Mouse (Mus musculus) forebrain, embryonic 13.5 days (tissue): ENCODE measurements around the gene Tppp2. TPM values are rescaled to one million over a fixed set of nuclear protein-coding genes. Genes with fewer than 3 reads are reported as not detected.

Source experiments
- ATAC-seq: fragments of 200-750 bp; cut with Nextera tagmentation; 2 replicates; pipeline ENCODE4 v1.8.0; 2017
- H3K27ac ChIP-seq: fragments of 300-500 bp; sonication (generic); 2 replicates; pipeline ENCODE4 v1.5.1; 2015; ENCODE audit warnings: inconsistent platforms, mild to moderate bottlenecking, moderate library complexity
- H3K27me3 ChIP-seq: fragments of 300-500 bp; sonication (generic); 2 replicates; pipeline ENCODE4 v1.6.1; 2015; ENCODE audit warnings: mild to moderate bottlenecking, inconsistent platforms
- H3K36me3 ChIP-seq: fragments of 300-500 bp; sonication (generic); 2 replicates; pipeline ENCODE4 v1.6.1; 2015; ENCODE audit warnings: mild to moderate bottlenecking, inconsistent platforms; ENCODE audit not compliant: poor library complexity, severe bottlenecking
- H3K4me1 ChIP-seq: fragments of 300-500 bp; sonication (generic); 2 replicates; pipeline ENCODE4 v1.6.1; 2015; ENCODE audit warnings: inconsistent platforms
- H3K4me2 ChIP-seq: fragments of 300-500 bp; sonication (generic); 2 replicates; pipeline ENCODE4 v1.6.1; 2015; ENCODE audit warnings: inconsistent platforms, mild to moderate bottlenecking, moderate library complexity
- H3K4me3 ChIP-seq: fragments of 300-500 bp; sonication (generic); 2 replicates; pipeline ENCODE4 v1.5.1; 2015; ENCODE audit warnings: mild to moderate bottlenecking, inconsistent platforms
- H3K9ac ChIP-seq: fragments of 300-500 bp; sonication (generic); 2 replicates; pipeline ENCODE4 v1.6.1; 2015; ENCODE audit warnings: mild to moderate bottlenecking, inconsistent platforms
- H3K9me3 ChIP-seq: fragments of 300-500 bp; sonication (generic); replicated peaks from 2 replicates; pipeline ENCODE4 v1.6.1; 2016; ENCODE audit warnings: inconsistent platforms
- WGBS: fragments of 180-500 bp; shearing (Covaris S2); methylation state at CpG from one replicate; pipeline ENCODE4 v1.1.7; 2015; 5-methylcytosine and 5-hydroxymethylcytosine counted together
- polyA plus RNA-seq: library from polyadenylated mRNA; unstranded; fragments of >200 nt; fragmentation: Nextera tagmentation; extraction: Ambion mirVana; gene quantifications from 2 replicates; pipeline ENCODE4 v1.2.1, GENCODE M21; 2015

Gene Tppp2
- polyA plus RNA-seq, 1 experiment from 2014 or later = not detected

DNA sequence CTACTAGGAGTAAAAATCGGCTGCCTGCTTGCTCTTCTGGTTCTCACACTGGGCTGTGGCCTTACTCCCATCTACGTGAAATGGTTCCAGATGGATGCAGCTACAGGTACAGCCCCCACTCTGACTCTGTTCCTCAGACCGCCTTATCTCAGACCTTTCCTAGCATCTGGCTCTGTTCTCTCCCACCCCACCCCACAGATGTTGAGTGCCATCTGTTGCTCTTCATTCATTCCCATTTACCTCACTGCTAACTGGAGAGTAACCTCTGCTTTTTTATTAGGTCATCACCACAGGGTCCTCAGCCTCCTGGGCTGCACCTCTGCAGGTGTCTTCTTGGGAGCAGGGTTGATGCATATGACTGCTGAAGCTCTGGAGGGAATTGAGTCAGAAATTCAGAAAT lies 24.4 kb upstream of the Tppp2 start:
- no peaks in the 10 kb centered on the region for H3K9me3 ChIP-seq
- ATAC-seq = no peak
- no peak overlapping the region for H3K4me3 ChIP-seq
- no peaks in the 10 kb centered on the region for H3K4me1 ChIP-seq
- H3K9ac ChIP-seq = 0 out of 2 replicates have a peak overlapping the region, but pooled peaks have one; percentile 5
- H3K27ac ChIP-seq = no peak overlapping the region
- WGBS = 66% methylated on average over 3 of the region's 3 CpGs
- peaks cover 61% of the 10 kb centered on the region for H3K36me3 ChIP-seq
- no peak overlapping the region for H3K4me2 ChIP-seq
- H3K27me3 ChIP-seq = no peaks in the 10 kb centered on the region

DNA sequence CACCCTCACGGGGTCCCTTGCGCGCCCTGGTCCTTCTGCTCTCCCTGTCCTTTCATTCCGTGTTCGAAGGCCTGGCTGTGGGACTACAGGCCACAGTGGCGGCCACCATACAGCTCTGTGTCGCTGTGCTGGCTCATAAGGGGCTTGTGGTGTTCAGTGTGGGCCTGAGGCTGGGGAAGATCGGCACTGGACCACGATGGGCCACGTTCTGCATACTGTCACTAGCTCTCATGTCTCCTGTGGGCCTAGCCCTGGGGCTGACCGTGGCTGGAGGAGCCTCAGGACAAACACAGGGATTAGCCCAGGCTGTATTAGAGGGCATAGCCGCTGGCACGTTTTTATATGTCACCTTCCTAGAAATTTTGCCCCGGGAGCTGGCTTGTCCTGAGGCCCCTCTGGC lies 23.2 kb upstream of the Tppp2 start:
- no peak for ATAC-seq
- H3K4me1 ChIP-seq = no peaks in the 10 kb centered on the region
- no peaks in the 10 kb centered on the region for H3K27me3 ChIP-seq
- no peak overlapping the region for H3K4me2 ChIP-seq
- no peak overlapping the region for H3K27ac ChIP-seq
- no peak overlapping the region for H3K9ac ChIP-seq
- H3K36me3 ChIP-seq = peaks cover 49% of the 10 kb centered on the region
- 78% methylated on average over 14 of the region's 14 CpGs for WGBS
- H3K4me3 ChIP-seq = no peak overlapping the region
- H3K9me3 ChIP-seq = no peaks in the 10 kb centered on the region

DNA sequence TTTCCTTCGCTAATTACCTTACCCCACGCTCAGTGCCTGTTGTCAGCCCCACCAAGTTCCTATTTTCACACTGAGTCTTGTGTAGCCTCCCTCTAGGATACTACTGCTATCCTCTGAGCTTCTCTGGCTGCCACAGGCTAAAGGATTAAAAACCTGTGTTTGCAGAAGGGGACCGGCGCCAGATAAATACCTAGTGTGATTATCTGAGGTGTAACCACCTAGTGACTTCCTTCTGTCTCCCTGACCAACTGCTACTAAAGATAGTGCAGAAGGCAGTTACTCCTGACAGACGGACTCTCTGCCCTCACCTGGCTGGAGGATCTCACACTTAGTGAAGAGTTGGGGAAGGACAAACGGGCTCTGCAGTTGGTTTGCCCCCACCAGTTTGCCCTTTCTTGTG lies 22.2 kb upstream of the Tppp2 start:
- no peak overlapping the region for H3K4me3 ChIP-seq
- no peaks in the 10 kb centered on the region for H3K27me3 ChIP-seq
- 89% methylated on average over 6 of the region's 6 CpGs for WGBS
- ATAC-seq = no peak
- no peak overlapping the region for H3K27ac ChIP-seq
- H3K9me3 ChIP-seq = no peaks in the 10 kb centered on the region
- peaks cover 39% of the 10 kb centered on the region for H3K36me3 ChIP-seq
- no peak overlapping the region for H3K9ac ChIP-seq
- no peak overlapping the region for H3K4me2 ChIP-seq
- H3K4me1 ChIP-seq = no peaks in the 10 kb centered on the region

DNA sequence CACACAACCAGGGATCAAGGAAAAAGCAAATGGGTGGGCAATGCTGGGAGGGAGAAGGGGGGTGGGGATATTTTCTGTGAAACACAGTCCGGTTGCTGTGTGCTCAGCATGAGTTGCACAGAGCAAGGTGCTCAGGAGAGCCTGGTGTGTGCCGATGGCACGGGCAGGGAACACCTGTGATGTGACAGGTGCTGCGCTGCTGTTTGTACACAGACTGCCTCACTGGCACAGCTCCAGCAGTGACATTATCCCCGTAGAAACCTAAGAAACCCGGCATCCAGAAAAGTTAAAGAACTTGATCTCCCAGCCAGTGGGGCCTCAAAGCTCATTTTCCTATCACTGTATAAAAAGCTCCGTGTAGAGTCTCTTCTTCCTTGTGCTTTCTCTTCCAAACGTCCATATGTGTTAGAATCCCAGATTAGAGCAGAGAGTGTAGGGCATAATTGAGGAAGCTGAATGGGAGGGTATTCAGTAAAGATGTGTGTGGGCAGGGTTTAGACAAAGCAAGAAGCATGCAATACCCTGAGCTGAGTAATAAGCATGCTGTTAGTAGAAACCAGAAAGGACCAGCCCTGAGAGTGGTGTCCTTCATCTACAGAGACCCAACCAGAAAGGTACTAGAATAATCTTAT lies 21.6 kb upstream of the Tppp2 start:
- Histone ChIP-seq H3K27me3 (no peaks in the 10 kb centered on the region), H3K9ac (no peak overlapping the region), H3K36me3 (peaks cover 33% of the 10 kb centered on the region), H3K4me3 (no peak overlapping the region), H3K27ac (no peak overlapping the region), H3K4me1 (no peaks in the 10 kb centered on the region), H3K4me2 (no peak overlapping the region), H3K9me3 (no peaks in the 10 kb centered on the region)
- WGBS = 67% methylated on average over 8 of the region's 8 CpGs
- ATAC-seq = no peak

DNA sequence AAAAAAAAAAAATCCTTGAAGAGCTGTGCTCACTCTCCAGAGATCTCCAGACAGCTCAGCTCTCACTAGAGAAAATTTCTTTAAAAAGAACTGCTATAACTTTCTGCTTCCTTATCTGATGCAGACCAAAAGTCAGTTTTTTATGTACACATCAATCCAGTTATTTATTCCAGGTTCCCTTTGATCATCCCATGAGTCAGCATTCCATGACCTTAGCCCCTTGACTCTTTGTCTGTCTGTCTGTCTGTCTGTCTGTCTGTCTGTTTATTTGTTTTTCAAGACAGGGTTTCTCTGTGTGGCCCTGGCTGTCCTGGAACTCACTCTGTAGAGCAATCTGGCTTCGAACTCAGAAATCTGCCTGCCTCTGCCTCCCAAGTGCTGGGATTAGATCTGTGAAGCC lies 18.9 kb upstream of the Tppp2 start:
- H3K4me1 ChIP-seq = no peaks in the 10 kb centered on the region
- no peaks in the 10 kb centered on the region for H3K9me3 ChIP-seq
- no peak overlapping the region for H3K9ac ChIP-seq
- no peak overlapping the region for H3K4me3 ChIP-seq
- H3K27ac ChIP-seq = no peak overlapping the region
- WGBS = 95% methylated on average over 1 of the region's 1 CpGs
- no peaks in the 10 kb centered on the region for H3K27me3 ChIP-seq
- no peak for ATAC-seq
- H3K4me2 ChIP-seq = no peak overlapping the region
- peaks cover 11% of the 10 kb centered on the region for H3K36me3 ChIP-seq

DNA sequence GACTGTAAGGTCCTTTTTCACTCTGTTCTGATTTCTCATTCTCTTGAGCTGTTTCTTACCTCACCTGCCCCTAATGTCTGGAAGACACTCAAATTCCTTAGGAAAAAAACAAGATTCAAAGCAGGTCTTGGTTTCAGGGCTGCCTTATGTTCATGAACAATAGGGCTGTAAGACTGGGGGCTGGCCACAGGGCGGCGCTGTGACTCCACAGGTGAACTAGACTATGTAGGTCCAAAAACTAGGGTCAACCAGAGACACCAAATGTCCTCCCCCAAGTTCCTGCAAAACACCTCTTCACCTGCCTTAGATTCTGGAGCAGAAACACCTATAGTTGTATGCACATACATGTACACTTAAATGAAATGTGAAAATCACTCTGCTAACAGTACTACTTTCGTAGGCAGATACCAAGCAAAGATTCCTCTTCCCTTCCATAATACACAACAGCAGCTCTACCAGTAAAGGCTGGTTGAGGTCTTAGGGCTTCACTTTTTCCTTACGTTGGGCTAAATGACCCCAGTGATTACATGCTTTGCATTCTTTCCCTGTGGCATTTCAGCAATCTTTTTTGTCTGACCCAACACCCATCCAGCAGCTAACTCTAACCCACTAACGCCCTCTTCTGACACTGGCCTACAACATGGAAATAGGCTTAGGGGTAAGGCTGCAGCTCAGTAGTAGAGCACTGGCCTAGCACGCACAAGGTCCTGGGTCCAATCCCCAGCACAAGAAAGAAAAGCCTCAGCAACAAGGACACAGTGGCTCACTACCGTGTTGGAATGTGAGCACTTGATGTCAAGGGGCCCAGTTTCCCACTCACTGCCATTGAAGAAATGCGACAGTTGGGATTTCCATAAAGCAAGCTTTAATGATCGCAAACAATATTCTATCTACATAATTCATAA lies 15.2 kb upstream of the Tppp2 start:
- no peaks in the 10 kb centered on the region for H3K9me3 ChIP-seq
- peak; percentile 77 for ATAC-seq
- no peak overlapping the region for H3K9ac ChIP-seq
- peaks cover 9% of the 10 kb centered on the region; the same call in 1 of the 2 replicates for H3K36me3 ChIP-seq
- no peak overlapping the region for H3K4me3 ChIP-seq
- no peak overlapping the region for H3K27ac ChIP-seq
- no peaks in the 10 kb centered on the region for H3K4me1 ChIP-seq
- no peaks in the 10 kb centered on the region for H3K27me3 ChIP-seq
- H3K4me2 ChIP-seq = no peak overlapping the region
- WGBS = 61% methylated on average over 9 of the region's 9 CpGs

DNA sequence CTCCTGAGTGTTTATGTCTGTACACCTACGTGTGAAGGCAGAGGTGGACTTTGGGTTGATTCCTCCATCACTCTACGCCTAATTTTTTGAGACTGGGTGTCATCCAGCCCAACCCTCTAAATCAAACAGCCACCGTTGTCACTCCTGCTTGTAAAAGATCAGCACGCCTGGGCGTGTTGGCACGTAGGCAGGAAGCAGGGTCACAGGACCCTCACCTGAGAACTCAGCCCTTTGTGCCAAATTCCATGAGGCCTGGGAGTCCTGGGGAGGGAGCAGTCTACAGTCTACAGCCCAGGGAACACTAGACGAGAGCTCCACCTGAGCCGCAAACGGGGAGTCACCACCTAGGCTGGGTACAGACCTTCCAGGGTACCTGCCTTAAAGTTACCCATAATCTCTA lies 14.4 kb upstream of the Tppp2 start:
- no peaks in the 10 kb centered on the region for H3K27me3 ChIP-seq
- H3K9ac ChIP-seq = no peak overlapping the region
- H3K9me3 ChIP-seq = no peaks in the 10 kb centered on the region
- H3K4me3 ChIP-seq = no peak overlapping the region
- H3K27ac ChIP-seq = no peak overlapping the region
- no peaks in the 10 kb centered on the region for H3K4me1 ChIP-seq
- 92% methylated on average over 9 of the region's 9 CpGs for WGBS
- H3K36me3 ChIP-seq = peaks cover 9% of the 10 kb centered on the region; the same call in 1 of the 2 replicates
- ATAC-seq = no peak
- no peak overlapping the region for H3K4me2 ChIP-seq

DNA sequence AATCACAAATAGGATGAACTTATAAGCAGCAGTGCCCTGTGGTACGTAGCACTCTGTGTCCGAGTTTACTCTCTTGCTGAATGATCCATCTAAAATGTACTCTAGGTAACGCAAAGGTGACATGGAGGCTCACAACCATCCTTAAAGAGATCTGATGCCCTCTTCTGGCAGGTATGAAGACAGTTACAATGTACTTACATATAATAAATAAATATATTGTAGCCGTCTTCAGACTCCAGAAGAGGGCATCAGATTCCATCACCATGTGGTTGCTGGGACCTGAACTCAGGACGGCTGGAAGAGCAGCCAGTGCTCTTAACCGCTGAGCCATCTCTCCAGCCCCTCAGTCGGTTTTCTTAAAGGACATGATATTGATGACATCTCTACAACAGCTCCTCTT lies 13.5 kb upstream of the Tppp2 start:
- no peak for ATAC-seq
- WGBS = 73% methylated on average over 7 of the region's 7 CpGs
- Histone ChIP-seq H3K27ac (no peak overlapping the region), H3K36me3 (peaks cover 18% of the 10 kb centered on the region; the same call in 1 of the 2 replicates), H3K4me1 (no peaks in the 10 kb centered on the region), H3K27me3 (no peaks in the 10 kb centered on the region), H3K4me2 (no peak overlapping the region), H3K9ac (no peak overlapping the region), H3K4me3 (no peak overlapping the region), H3K9me3 (no peaks in the 10 kb centered on the region)

DNA sequence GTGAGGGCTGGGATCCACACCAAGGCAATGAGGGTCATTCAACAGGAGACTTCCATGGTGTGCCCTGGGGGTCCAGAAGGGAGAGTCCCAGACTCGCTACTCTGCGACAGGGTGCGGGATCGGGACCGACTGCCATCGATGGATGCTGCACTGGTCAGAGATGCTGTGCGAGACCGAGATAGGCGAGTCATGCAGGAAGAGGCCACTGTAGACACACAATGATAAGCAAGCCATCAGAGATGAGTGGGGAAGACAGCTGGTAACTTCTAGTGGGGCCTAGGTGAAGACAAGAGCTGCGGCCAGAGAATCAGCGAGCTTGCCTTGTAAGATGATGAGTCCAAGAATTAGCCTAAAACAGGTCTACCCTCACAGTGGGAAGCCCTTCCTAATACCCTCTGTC lies 12.1 kb upstream of the Tppp2 start:
- no peak for ATAC-seq
- no peaks in the 10 kb centered on the region for H3K4me1 ChIP-seq
- H3K9ac ChIP-seq = no peak overlapping the region
- no peaks in the 10 kb centered on the region for H3K27me3 ChIP-seq
- H3K27ac ChIP-seq = no peak overlapping the region
- 95% methylated on average over 11 of the region's 11 CpGs for WGBS
- H3K36me3 ChIP-seq = peaks cover 20% of the 10 kb centered on the region; the same call in 1 of the 2 replicates
- no peaks in the 10 kb centered on the region for H3K9me3 ChIP-seq
- H3K4me2 ChIP-seq = no peak overlapping the region
- no peak overlapping the region for H3K4me3 ChIP-seq

DNA sequence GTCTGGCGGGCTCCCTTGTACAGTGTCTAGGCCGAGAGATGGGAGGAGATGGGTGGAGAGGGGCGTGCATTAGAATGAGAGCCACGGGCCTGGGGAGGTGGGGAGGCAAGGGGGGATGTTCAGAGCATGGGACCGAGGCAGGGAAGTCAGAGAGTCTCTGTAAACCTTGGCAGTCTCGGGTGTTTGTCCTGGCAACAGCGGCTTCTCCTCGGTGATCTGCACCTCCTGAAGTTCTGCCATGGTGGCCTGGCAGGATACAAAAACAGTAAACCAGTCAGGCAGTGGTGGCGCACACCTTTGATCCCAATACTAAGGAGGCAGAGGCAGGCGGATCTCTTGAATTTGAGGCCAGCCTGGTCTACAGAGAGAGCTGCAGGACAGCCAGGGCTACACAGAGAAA lies 6.9 kb upstream of the Tppp2 start:
- no peak overlapping the region for H3K27ac ChIP-seq
- WGBS = 84% methylated on average over 10 of the region's 10 CpGs
- no peaks in the 10 kb centered on the region for H3K9me3 ChIP-seq
- H3K36me3 ChIP-seq = peaks cover 16% of the 10 kb centered on the region; the same call in 1 of the 2 replicates
- no peak overlapping the region for H3K4me3 ChIP-seq
- 0 out of 2 replicates have a peak, but pooled peaks cover 3% of the 10 kb centered on the region for H3K27me3 ChIP-seq
- no peak overlapping the region for H3K9ac ChIP-seq
- no peak for ATAC-seq
- H3K4me1 ChIP-seq = peaks cover 17% of the 10 kb centered on the region
- 0 out of 2 replicates have a peak overlapping the region, but pooled peaks have one; percentile 86 for H3K4me2 ChIP-seq

DNA sequence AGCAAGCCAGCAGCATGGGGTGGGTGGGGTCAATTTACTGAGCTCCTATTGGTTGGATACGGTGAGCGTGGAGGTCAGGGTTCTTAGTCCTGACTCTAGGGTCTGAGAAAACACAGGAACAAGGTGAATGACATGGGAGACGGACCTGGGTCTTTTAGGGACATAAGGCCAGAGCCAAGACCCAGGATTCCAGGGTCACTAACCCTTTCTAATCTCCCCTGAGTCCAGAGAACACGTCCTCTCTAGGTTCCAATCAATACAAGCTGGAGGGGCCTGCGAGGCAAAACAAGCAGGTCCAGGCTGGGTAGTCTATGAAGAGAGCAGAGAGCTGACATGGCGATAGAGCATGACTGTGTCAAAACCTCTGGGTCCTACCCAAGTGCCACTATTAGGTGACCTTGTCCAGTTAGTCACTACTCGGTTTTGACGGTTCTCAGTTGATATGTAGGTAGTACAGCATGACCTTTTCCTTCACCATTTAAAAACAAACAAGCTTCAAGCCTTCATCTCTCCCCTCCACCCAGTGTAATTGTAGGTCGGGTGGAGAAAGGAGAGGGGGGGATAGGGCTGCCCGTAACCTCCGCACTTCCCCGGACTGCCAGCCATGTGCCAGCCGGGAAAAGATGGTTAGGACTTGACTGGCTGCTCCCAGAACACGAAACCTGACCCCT lies 5.7 kb upstream of the Tppp2 start:
- peak; percentile 29 for ATAC-seq
- Histone ChIP-seq H3K4me1 (peaks cover 17% of the 10 kb centered on the region), H3K4me2 (peak overlapping the region; percentile 86), H3K27ac (peak overlapping the region; percentile 89), H3K9me3 (no peaks in the 10 kb centered on the region), H3K36me3 (peaks cover 10% of the 10 kb centered on the region; the same call in 1 of the 2 replicates), H3K4me3 (peak overlapping the region; percentile 51), H3K27me3 (0 out of 2 replicates have a peak, but pooled peaks cover 3% of the 10 kb centered on the region), H3K9ac (peak overlapping the region; percentile 68)
- WGBS = 10% methylated on average over 14 of the region's 14 CpGs
